Mouse (Mus musculus): ENCODE results near the gene Zfp141. TPM values are rescaled to one million over a fixed set of nuclear protein-coding genes. Genes with fewer than 3 reads are reported as not detected.

Zfp141 gene
- polyA plus RNA-seq (2021; fragmentation: Nextera tagmentation): 5.2 and 5.8 TPM in 2 replicates
- long read RNA-seq, experiment 1, full-length matches to known transcripts: 17 of 34 reads
- long read RNA-seq, experiment 1, partial matches to known transcripts: 2 of 34 reads
- long read RNA-seq, experiment 1, other reads (novel, unspliced or antisense): 15 of 34 reads
- long read RNA-seq, experiment 2, full-length matches to known transcripts: 2 of 4 reads
- long read RNA-seq, experiment 2, partial matches to known transcripts: 0 of 4 reads
- long read RNA-seq, experiment 2, other reads (novel, unspliced or antisense): 2 of 4 reads

DNA sequence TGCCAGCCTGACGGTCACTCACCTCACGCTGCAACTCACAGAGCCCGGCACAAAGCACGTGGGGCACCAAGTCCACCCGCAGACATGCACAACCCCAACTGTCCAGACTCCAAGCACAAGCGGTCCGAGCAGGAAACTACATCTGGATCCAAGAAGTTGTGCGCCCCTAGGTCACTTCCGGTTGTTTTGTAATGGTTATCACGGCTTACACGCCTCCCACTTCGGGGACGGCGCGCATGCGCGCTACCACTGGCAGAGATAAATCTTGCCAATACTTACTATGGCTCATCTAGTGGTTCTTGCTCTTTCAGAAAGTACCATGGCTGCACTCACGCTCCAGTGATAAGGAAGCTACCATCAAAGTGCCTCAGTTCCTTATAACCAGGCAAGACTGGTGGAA, at the start of gene Zfp141:
Zfp141 (minus strand) TSS at position 153 of the 400 bp plus-strand sequence.

DNA sequence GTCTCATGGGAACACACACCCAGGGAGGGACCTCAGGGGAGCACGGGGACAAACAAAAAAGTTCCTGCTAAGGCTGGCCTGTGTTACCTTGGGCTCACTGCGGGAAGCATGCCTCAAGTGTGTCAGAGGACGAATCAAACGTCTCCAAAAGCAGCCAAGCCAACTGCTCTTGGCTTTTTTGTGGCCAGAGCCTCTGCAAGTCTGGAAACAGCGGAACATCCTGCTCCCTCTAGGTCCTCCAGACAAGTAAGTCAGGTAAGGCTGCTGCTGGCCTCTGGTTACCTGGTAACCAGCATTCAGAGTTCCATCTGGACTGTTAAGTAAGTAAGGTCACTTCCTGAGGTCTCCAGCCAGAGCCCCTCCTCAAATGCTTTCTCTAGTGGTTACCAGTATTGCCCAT, 57.7 kb downstream of the Zfp141 start, which contains the start of gene 4933421I07Rik:
4933421I07Rik (minus strand) TSS at position 271 of the 400 bp plus-strand sequence.

Other genes starting within 250 kb of the Zfp141 start
- not detected in 2 replicates for gene Vmn2r61, start 245.7 kb downstream of the Zfp141 start, polyA plus RNA-seq (2021; fragmentation: Nextera tagmentation)
- not detected in 2 replicates for gene 4933421I07Rik, start 57.6 kb downstream of the Zfp141 start, polyA plus RNA-seq (2021; fragmentation: Nextera tagmentation)
- not detected in 2 replicates for gene Gm21028, start 72.8 kb upstream of the Zfp141 start, polyA plus RNA-seq (2021; fragmentation: Nextera tagmentation)
- gene Zfp977, start 86.8 kb upstream of the Zfp141 start, polyA plus RNA-seq (2021; fragmentation: Nextera tagmentation): 0.49 and 0.55 TPM in 2 replicates
- 0.67 and 0.70 TPM in 2 replicates for gene Zfp976, start 136.8 kb upstream of the Zfp141 start, polyA plus RNA-seq (2021; fragmentation: Nextera tagmentation)
- 2.8 and 3.3 TPM in 2 replicates for gene Zfp975, start 187.0 kb upstream of the Zfp141 start, polyA plus RNA-seq (2021; fragmentation: Nextera tagmentation)
- 0.04 TPM in 1 of 2 replicates, not detected in the other for gene Gm17067, start 221.3 kb upstream of the Zfp141 start, polyA plus RNA-seq (2021; fragmentation: Nextera tagmentation)

Measured in left cerebral cortex, adult 6 months (tissue).